Mouse (Mus musculus) c-Kit-positive CD71-negative TER-119-negative erythroid progenitor cells, embryonic 14.5 days (primary cell): ENCODE measurements around the gene Abhd8.

ENCODE experiments used
- DNase-seq: peaks from one replicate; pipeline ENCODE4 v3.0.0-alpha.2; 2013; ENCODE audit warnings: low read depth

Gene Abhd8

DNA sequence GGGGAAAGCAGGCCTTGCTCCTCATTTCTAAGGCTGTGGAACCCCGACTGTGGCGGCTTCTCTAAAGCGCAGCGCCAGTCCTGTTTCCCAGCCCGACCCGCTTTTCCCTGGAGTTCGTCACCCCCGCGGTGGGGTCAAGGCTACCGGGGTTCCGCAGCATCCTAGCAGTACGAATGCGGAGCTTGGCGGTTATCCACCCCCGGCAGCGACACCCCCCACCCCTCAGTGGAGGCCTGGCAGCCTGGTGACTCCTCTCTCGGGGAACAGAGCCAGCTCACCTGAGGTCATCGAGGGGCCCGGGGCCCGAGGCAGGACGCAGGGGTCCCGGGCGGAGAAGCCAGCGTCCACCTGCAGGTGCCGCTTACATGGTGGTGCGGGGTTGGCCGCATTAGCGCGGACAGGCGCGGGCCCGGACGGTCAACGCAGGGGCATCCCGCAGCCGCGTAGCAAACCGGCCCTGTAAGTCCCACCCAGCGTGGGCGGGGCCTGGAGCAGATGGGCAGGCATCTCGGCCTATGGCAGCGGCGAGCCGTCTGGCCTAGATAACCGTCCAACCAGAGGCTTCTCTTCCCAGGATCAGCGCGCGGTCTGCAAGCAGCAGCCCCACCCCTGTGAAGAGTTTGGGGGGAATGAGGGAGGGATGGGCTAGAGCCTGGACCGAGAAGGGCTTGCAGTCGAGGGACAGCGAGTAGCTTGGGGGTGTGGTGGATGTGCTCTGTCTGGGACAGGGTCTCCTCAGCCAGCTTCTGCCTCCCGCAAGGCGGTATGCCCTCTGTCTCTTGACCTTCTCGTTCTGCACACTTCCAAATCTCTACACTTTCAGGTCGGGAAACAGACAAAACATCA, at the start of gene Abhd8:
TSS of gene Abhd8 (minus strand) at position 468 of the 846 bp plus-strand sequence.
- peak; percentile 86 for DNase-seq

DNA sequence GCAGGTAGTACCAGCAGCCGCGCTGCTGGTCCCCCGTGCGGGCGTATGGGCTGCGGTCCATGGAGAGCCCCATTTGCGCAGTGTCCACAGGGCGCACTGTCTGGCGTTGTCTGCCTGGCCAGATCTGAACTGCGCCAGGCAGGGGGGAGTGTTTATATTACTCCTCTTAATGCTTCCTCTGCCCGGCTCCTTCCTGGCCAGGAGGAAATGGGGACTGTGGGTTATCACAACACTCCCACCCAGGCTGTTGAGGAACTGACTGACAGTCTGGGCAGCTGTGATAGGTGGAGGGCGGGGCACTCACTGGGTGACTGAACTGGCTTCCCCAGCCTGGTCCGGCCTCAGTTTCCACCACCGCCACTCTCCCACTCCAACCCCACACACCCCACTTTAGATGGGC, 48.2 kb upstream of the Abhd8 start, which contains the start of gene Plvap:
TSS of gene Plvap (minus strand) at position 109 of the 400 bp plus-strand sequence.
- peak; percentile 52 for DNase-seq

GRCm38 (mm10) chr8:71509316-71509715, 45.9 kb upstream of the Abhd8 start:
- no peak for DNase-seq

GRCm38 (mm10) chr8:71507589-71508104, 44.2 kb upstream of the Abhd8 start:
- DNase-seq: peak; percentile 65

GRCm38 (mm10) chr8:71505979-71506378, 42.5 kb upstream of the Abhd8 start:
- no peak for DNase-seq

- DNase-seq: no peak
These were observed 41.9 kb upstream of the Abhd8 start for GRCm38 (mm10) chr8:71505326-71505725.

- DNase-seq: no peak
These were observed 40.9 kb upstream of the Abhd8 start for GRCm38 (mm10) chr8:71504349-71504748.

- no peak for DNase-seq
These were observed 35.6 kb upstream of the Abhd8 start for GRCm38 (mm10) chr8:71498816-71499690.

DNA sequence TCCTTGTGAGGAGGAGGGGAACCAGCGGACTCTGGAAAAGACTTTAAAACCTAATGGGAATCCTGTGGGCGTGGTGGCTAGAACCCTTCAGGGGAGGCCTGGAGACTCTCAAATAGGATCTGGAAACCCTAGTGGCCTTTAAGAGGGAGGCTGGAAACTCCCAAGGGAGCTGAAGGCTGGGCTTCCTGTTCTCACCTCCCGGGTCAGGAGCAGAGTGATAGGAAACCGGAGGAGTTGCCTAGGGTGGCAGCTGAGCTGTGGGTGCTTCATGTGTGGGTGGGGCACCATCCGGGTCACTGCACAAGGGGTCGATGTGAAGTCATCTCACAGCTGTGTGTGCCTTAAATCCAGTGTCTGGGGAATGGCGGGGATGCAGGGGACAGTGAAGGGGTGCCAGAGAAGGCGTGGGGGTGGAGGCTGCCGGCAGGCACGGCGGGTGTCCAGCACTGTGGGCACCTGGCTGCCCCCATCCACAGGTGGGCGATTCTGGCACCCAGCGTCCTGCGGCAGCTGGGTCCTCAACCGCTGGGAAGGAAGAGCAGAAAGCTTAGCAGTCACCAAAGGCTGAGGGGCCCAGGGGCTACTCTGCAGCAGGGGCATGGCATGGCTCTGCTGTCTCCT, 34.5 kb upstream of the Abhd8 start:
- DNase-seq: no peak

DNA sequence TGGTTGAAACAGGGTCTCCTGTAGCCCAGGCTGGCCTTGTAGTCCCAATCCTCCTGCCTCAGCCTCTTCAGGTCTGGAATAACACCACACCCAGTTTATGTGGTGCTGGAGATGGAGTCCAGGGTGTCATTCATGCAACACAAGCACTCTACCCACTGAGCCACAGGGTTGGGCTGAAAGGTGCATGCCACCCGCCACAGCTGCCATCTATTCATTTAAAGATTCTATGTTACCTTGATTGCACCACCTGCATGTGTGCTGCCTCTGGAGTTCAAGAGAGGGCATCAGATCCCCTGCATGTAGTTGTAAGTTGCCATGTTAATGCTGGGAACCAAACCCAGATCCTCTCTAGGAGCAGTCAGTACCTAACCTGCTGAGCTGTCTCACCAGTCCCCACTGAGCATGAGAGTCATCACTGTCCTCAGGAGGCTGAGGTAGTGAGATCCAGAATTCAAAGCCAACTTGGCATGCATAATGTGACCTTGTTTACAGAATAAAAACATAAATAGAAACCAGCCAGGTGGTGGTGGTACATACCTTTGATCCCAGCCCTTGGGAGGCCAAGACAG, 33.7 kb upstream of the Abhd8 start:
- no peak for DNase-seq

- no peak for DNase-seq
These were observed 33.0 kb upstream of the Abhd8 start for GRCm38 (mm10) chr8:71496481-71496880.

GRCm38 (mm10) chr8:71495811-71496210, 32.4 kb upstream of the Abhd8 start:
- no peak for DNase-seq

GRCm38 (mm10) chr8:71495039-71495438, 31.6 kb upstream of the Abhd8 start:
- peak; percentile 69 for DNase-seq

DNA sequence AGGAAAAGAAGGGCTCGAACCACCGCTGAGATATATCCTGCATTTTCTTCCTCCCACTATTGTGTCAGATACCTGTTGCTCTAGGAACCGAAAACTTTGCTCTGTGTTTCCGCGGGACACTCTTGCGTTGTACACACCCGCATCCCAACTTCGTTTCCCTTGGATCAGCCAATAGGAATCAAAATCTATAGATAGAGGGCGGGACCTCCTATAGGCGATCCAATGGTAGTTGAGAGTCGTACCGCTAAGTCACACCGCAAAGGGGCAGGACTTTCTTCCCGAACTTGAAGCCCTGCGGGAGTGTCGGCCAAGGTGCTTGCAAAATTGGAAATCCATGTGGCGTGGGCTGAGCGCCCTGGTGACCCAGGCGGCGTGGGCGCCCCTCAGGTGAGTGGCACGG, 25.0 kb upstream of the Abhd8 start:
- DNase-seq: peak; percentile 98

GRCm38 (mm10) chr8:71487691-71488445, 24.4 kb upstream of the Abhd8 start, which contains the start of gene Gtpbp3:
Gene Gtpbp3, plus strand, starts transcription at chr8:71488103.
- no peak for DNase-seq

- no peak for DNase-seq
These were observed 22.7 kb upstream of the Abhd8 start for GRCm38 (mm10) chr8:71486136-71486529.

DNA sequence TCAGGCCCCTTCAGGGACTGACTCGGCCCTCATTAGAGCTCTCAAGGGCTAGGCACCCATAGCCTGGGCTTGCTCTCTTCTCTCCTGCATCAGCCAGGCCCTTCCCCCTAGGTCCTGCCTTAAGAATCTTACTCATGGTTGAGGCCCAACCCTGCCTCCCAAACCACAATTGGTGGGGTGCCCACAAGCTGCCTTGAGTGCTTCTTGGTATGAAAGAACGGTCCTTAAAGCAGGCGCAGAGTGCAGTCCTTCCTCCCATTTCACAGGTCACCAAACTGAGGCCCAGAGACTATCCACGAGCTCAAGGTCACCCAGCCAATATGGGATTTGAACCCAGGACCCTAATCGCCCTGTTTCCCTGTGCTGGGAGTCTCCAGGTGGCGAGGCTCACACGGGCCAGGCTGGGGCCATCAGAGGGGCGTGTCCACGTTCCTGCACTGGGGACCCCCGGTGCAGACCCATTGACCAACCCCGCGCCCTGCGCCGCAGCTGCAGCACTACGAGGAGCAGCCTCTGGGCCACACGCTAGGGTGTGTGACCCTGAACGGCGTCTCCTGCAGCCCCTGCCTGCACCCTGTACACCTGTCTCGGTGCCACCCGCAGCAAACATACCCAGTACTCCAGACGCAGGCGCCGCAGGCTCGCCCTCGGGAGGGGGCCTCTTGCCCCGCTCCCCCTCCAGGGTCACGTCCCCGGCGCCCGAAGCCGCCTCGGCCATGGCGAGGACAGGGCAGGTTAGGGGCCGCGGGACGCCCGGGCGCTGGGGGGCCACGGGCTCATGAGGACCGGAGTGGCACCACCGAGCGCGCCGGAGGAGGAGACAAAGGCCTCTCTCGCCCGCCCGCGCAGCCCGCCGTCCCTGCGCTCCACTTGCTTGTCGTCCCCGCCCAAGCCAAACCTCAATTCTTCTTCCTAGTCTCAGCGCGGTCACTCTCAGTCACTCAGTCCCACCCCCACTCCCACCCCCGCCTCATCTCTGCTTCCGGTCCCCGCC, 22.0 kb upstream of the Abhd8 start, which contains the start of gene Ano8:
TSS of gene Ano8 (minus strand) at position 822 of the 994 bp plus-strand sequence.
- no peak for DNase-seq

DNA sequence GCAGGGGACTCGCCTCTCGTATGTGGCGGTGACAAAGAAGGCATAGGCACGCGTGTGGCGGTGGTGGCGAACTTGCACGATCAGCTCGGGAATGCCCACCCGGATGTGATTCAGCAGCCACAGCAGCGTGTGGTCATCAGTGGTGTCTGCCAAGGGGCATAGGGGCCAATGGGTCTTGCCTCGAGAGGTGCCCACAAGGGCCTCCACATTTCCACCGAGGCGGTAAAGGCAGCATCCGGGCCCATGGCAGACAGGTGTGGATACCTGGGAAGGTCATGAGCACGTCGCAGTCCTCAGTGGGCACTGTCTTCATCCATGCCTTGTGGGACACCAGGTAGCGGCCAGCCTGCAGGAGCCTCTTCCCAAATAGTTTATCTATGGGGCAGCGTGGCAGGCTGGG, 21.3 kb upstream of the Abhd8 start:
- DNase-seq: no peak

GRCm38 (mm10) chr8:71483932-71484331, 20.5 kb upstream of the Abhd8 start:
- no peak for DNase-seq

GRCm38 (mm10) chr8:71478943-71479342, 15.5 kb upstream of the Abhd8 start:
- no peak for DNase-seq
